Mouse (Mus musculus) neural tube, embryonic 13.5 days (tissue): ENCODE measurements around the gene Fam172a. TPM values are rescaled to one million over a fixed set of nuclear protein-coding genes. Genes with fewer than 3 reads are reported as not detected.
"Not testable (repeated sequence)": the region's sequence is repeated elsewhere in the genome, so short reads cannot be mapped to it uniquely, and the experiment has no call there.

ENCODE experiments used
- ATAC-seq: fragments of 200-750 bp; cut with Nextera tagmentation; 2 replicates; pipeline ENCODE4 v1.8.0; 2017; ENCODE audit warnings: low read depth, mild to moderate bottlenecking, moderate TSS enrichment, moderate library complexity
- H3K27ac ChIP-seq: fragments of 300-500 bp; sonication (generic); replicated peaks from 2 replicates; pipeline ENCODE4 v1.5.1; 2015; ENCODE audit warnings: moderate library complexity, mild to moderate bottlenecking, inconsistent platforms
- H3K27me3 ChIP-seq: fragments of 300-500 bp; sonication (generic); 2 replicates; pipeline ENCODE4 v1.6.1; 2015; ENCODE audit warnings: mild to moderate bottlenecking, inconsistent platforms
- H3K36me3 ChIP-seq: fragments of 300-500 bp; sonication (generic); 2 replicates; pipeline ENCODE4 v1.6.1; 2015; ENCODE audit warnings: mild to moderate bottlenecking, inconsistent platforms
- H3K4me1 ChIP-seq: fragments of 300-500 bp; sonication (generic); replicated peaks from 2 replicates; pipeline ENCODE4 v1.6.1; 2015; ENCODE audit warnings: inconsistent platforms
- H3K4me2 ChIP-seq: fragments of 300-500 bp; sonication (generic); 2 replicates; pipeline ENCODE4 v1.6.1; 2015; ENCODE audit warnings: inconsistent platforms, mild to moderate bottlenecking, moderate library complexity
- H3K4me3 ChIP-seq: fragments of 300-500 bp; sonication (generic); 2 replicates; pipeline ENCODE4 v1.5.1; 2015; ENCODE audit warnings: mild to moderate bottlenecking, inconsistent platforms
- H3K9ac ChIP-seq: fragments of 300-500 bp; sonication (generic); 2 replicates; pipeline ENCODE4 v1.6.1; 2015; ENCODE audit warnings: moderate library complexity, mild to moderate bottlenecking, inconsistent platforms
- H3K9me3 ChIP-seq: fragments of 300-500 bp; sonication (generic); 2 replicates; pipeline ENCODE4 v1.6.1; 2016; ENCODE audit warnings: inconsistent platforms
- WGBS: fragments of 180-500 bp; shearing (Covaris S2); methylation state at CpG from one replicate; pipeline ENCODE4 v1.1.7; 2015; 5-methylcytosine and 5-hydroxymethylcytosine counted together
- polyA plus RNA-seq: library from polyadenylated mRNA; unstranded; fragments of >200 nt; fragmentation: Nextera tagmentation; extraction: Ambion mirVana; gene quantifications from 2 replicates; pipeline ENCODE4 v1.2.1, GENCODE M21; 2015

Fam172a gene
- polyA plus RNA-seq = 35.3 and 47.7 TPM in 2 replicates

DNA sequence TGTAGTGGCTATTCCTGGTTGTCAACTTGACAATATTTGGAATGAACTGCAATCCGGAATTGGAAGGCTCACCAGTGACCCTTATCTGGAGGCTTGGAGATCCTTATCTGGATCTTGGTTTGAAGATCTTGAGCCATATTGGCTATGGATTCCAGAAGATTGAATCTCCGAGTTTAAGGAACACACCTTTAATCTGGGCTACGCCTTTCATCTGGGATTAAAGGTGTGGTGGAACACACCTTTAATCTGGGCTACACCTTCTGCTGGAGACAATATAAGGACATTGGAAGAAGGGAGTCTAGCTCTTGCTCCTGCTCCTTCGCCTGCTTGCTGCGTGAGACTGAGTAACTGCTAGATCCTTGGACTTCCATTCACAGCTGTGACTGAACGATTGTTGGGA is at the start of gene Fam172a:
TSS of gene Fam172a (plus strand) at position 301 of the 400 bp plus-strand sequence.
- not testable (repeated sequence) for H3K9me3 ChIP-seq, H3K4me2 ChIP-seq, H3K27ac ChIP-seq, H3K9ac ChIP-seq, H3K4me1 ChIP-seq, ATAC-seq, H3K36me3 ChIP-seq, H3K4me3 ChIP-seq, H3K27me3 ChIP-seq
- no CpG with 5 or more reads among the region's 6 CpGs for WGBS

DNA sequence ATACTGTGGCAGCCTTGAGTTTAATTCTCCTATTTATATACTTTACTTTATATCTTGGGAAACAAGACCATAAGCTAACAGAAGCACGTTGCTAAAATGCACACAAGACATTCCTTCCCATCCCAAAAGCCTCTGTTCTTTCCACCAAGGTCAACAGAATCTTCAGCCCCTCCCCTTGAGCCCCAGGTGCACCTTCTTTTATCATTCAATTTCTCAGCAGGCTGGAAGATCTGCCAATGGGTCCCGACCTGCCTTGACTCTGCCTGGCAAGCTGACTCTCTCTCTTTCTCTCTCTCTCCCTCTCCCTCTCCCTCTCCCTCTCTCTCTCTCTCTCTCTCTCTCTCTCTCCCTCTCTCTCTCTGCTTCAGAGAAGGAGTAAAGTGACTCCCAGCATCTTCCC is 13.2 kb upstream of the Fam172a start:
- no peak for ATAC-seq
- H3K36me3 ChIP-seq = no peaks in the 10 kb centered on the region
- WGBS = 25% methylated on average over 2 of the region's 2 CpGs
- no peak overlapping the region for H3K9ac ChIP-seq
- no peak overlapping the region for H3K4me2 ChIP-seq
- H3K27me3 ChIP-seq = no peaks in the 10 kb centered on the region
- H3K27ac ChIP-seq = no peak overlapping the region
- H3K4me1 ChIP-seq = no peaks in the 10 kb centered on the region
- no peak overlapping the region for H3K4me3 ChIP-seq
- H3K9me3 ChIP-seq = no peaks in the 10 kb centered on the region

GRCm38 (mm10) chr13:77708514-77709013 is 6.7 kb downstream of the Fam172a start:
- no peaks in the 10 kb centered on the region for H3K27me3 ChIP-seq
- H3K4me3 ChIP-seq = peak overlapping the region; percentile 95
- peak overlapping the region; percentile 88 for H3K9ac ChIP-seq
- peak overlapping the region; percentile 84 for H3K4me2 ChIP-seq
- peak; percentile 100 for ATAC-seq
- H3K9me3 ChIP-seq = no peaks in the 10 kb centered on the region
- H3K36me3 ChIP-seq = no peaks in the 10 kb centered on the region
- under 1% methylated on average over 35 of the region's 35 CpGs for WGBS
- peak overlapping the region; percentile 61; the same call in 1 of the 2 replicates for H3K27ac ChIP-seq
- H3K4me1 ChIP-seq = peaks cover 14% of the 10 kb centered on the region

DNA sequence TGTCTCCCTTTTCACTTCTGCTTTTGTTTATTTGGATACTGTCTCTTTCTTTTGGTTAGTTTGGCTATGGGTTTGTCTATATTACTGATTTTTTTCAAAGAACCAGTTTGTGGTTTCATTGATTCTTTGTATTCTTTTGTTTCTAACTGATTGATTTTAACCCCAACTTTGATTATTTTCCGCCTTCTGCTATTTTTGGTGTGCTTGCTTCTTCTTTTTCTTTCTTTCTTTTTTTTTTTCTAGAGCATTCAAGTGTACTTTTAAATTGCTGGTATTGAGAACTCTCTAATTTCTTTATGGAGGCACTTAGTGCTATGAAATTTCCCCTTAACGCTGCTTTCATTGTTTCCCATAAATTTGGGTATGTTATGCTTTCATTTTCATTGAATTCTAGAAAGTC is 15.7 kb downstream of the Fam172a start:
- Histone ChIP-seq H3K4me2 (no peak overlapping the region), H3K4me1 (no peaks in the 10 kb centered on the region), H3K9me3 (0 out of 2 replicates have a peak, but pooled peaks cover 3% of the 10 kb centered on the region), H3K27ac (no peak overlapping the region), H3K36me3 (no peaks in the 10 kb centered on the region), H3K27me3 (no peaks in the 10 kb centered on the region), H3K9ac (no peak overlapping the region), H3K4me3 (no peak overlapping the region)
- no peak for ATAC-seq
- 89% methylated on average over 2 of the region's 2 CpGs for WGBS

GRCm38 (mm10) chr13:77742822-77743221 is 41.0 kb downstream of the Fam172a start:
- Histone ChIP-seq H3K27me3 (no peaks in the 10 kb centered on the region), H3K36me3 (no peaks in the 10 kb centered on the region), H3K9me3 (no peaks in the 10 kb centered on the region), H3K4me2 (no peak overlapping the region), H3K4me1 (no peaks in the 10 kb centered on the region), H3K4me3 (no peak overlapping the region), H3K9ac (no peak overlapping the region), H3K27ac (no peak overlapping the region)
- no peak for ATAC-seq

- ATAC-seq = no peak
- H3K4me2 ChIP-seq = no peak overlapping the region
- no peak overlapping the region for H3K4me3 ChIP-seq
- WGBS = 82% methylated on average over 2 of the region's 2 CpGs
- no peaks in the 10 kb centered on the region for H3K4me1 ChIP-seq
- H3K27ac ChIP-seq = no peak overlapping the region
- peaks cover 7% of the 10 kb centered on the region; the same call in 1 of the 2 replicates for H3K9me3 ChIP-seq
- no peak overlapping the region for H3K9ac ChIP-seq
- H3K36me3 ChIP-seq = peaks cover 7% of the 10 kb centered on the region; the same call in 1 of the 2 replicates
- H3K27me3 ChIP-seq = no peaks in the 10 kb centered on the region
Observed at GRCm38 (mm10) chr13:77777606-77778005, 75.8 kb downstream of the Fam172a start.

DNA sequence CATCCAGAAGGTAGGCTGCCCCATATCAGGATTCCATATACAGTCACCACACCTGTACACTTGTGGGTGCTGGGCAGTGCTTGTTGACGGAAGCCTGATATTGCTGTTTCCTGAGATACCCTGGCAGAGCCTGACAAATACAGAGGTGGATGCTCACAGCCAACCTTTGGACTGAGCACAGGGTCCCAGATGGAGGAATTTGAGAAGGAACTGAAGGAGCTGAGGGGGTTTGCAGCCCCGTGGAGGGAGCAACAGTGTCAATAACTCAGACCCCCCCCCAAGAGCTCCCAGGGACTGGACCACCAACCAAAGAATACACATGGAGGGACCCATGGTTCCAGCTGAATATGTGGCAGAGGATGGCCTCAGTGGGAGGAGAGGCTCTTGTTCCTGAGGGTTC is 105.5 kb downstream of the Fam172a start:
- not testable (repeated sequence) for H3K9ac ChIP-seq, H3K36me3 ChIP-seq, H3K4me1 ChIP-seq, H3K27ac ChIP-seq, H3K4me3 ChIP-seq, H3K27me3 ChIP-seq, H3K4me2 ChIP-seq, ATAC-seq
- 93% methylated on average over 2 of the region's 2 CpGs for WGBS
- H3K9me3 ChIP-seq = peaks cover 12% of the 10 kb centered on the region; the same call in 1 of the 2 replicates

DNA sequence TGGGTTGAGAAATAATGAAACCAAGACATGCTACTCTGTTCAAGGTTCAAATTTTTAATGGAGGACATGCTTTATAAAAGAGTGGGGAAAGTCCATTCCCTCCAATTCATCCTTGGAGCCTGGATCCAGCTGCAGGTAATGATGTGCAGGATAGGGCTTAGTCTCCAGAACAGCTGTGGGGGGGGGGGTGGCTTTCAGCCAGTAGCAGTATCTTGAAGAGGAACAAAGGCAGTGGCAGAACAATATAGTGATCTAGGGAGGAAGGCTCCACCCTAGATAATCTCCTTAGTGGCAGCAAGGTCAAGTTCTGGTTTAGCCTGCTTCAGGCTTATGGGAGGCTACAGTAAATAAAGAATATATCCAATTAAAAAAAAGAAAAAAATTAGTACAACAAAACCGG is 108.6 kb downstream of the Fam172a start:
- Histone ChIP-seq H3K4me2 (no peak overlapping the region), H3K27me3 (no peaks in the 10 kb centered on the region), H3K9me3 (peaks cover 12% of the 10 kb centered on the region; the same call in 1 of the 2 replicates), H3K9ac (no peak overlapping the region), H3K4me1 (no peaks in the 10 kb centered on the region), H3K36me3 (no peaks in the 10 kb centered on the region; the same call in 1 of the 2 replicates), H3K4me3 (no peak overlapping the region), H3K27ac (no peak overlapping the region)
- 89% methylated on average over 1 of the region's 1 CpGs for WGBS
- ATAC-seq = no peak

DNA sequence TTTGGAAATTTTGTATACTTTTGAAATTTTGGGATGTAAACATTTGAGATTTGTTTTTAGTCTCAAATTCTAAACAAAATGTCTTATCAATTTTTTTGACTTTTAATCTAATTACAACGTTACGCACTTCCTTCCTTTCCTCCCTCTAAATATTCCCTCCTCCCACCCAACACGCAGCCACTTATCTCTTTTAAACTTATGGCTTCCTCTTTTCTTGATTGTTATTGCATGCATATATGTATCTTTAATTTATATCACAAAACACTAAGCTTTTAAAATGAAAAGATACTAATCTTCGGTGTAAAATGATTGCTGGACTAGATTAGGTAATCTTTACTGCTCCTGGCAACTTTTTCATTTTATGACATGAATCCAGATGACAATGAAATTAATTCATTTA is 124.3 kb downstream of the Fam172a start:
- Histone ChIP-seq H3K4me1 (no peaks in the 10 kb centered on the region), H3K27ac (no peak overlapping the region), H3K9me3 (no peaks in the 10 kb centered on the region), H3K36me3 (no peaks in the 10 kb centered on the region), H3K4me2 (no peak overlapping the region), H3K27me3 (no peaks in the 10 kb centered on the region), H3K9ac (no peak overlapping the region), H3K4me3 (no peak overlapping the region)
- WGBS = 96% methylated on average over 4 of the region's 4 CpGs
- ATAC-seq = no peak

- no peaks in the 10 kb centered on the region for H3K4me1 ChIP-seq
- no peak overlapping the region for H3K9ac ChIP-seq
- no peak overlapping the region for H3K27ac ChIP-seq
- H3K9me3 ChIP-seq = no peaks in the 10 kb centered on the region
- no peaks in the 10 kb centered on the region for H3K27me3 ChIP-seq
- H3K4me3 ChIP-seq = no peak overlapping the region
- no peak overlapping the region for H3K4me2 ChIP-seq
- 95% methylated on average over 2 of the region's 2 CpGs for WGBS
- H3K36me3 ChIP-seq = no peaks in the 10 kb centered on the region
- ATAC-seq = no peak
Observed at GRCm38 (mm10) chr13:77843017-77843654, 141.3 kb downstream of the Fam172a start.

DNA sequence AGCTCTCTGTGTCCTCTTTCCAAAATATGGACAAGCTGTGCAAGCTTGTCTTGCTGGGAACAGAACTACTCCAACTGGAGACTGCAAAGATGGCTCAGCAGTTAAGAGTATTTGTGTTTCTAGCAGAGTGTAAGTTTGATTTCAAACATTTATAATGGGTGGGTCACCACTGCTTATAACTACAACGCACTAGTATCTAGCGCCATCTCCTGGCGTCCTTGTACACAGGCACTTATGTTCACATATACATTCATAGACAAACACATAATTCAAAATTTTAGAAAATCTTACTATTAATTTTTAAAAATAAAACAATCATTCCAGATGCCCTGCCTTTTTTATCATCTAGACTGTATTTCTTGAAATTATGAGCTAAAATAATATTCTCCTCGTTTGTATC is 147.0 kb downstream of the Fam172a start:
- no peak overlapping the region for H3K9ac ChIP-seq
- no peaks in the 10 kb centered on the region for H3K36me3 ChIP-seq
- no peak overlapping the region for H3K27ac ChIP-seq
- no peaks in the 10 kb centered on the region for H3K4me1 ChIP-seq
- no peak for ATAC-seq
- no peak overlapping the region for H3K4me2 ChIP-seq
- 79% methylated on average over 4 of the region's 4 CpGs for WGBS
- H3K27me3 ChIP-seq = no peaks in the 10 kb centered on the region
- H3K9me3 ChIP-seq = no peaks in the 10 kb centered on the region; the same call in 1 of the 2 replicates
- no peak overlapping the region for H3K4me3 ChIP-seq

- no peaks in the 10 kb centered on the region for H3K4me1 ChIP-seq
- 87% methylated on average over 1 of the region's 1 CpGs for WGBS
- no peak overlapping the region for H3K4me3 ChIP-seq
- ATAC-seq = peak; percentile 53
- H3K36me3 ChIP-seq = no peaks in the 10 kb centered on the region
- no peaks in the 10 kb centered on the region for H3K9me3 ChIP-seq
- H3K27me3 ChIP-seq = no peaks in the 10 kb centered on the region
- H3K9ac ChIP-seq = no peak overlapping the region
- H3K4me2 ChIP-seq = no peak overlapping the region
- no peak overlapping the region for H3K27ac ChIP-seq
Observed at GRCm38 (mm10) chr13:77864804-77865203, 163.0 kb downstream of the Fam172a start.

GRCm38 (mm10) chr13:77868314-77868713 is 166.5 kb downstream of the Fam172a start:
- no peaks in the 10 kb centered on the region for H3K36me3 ChIP-seq
- no peak for ATAC-seq
- 38% methylated on average over 2 of the region's 2 CpGs for WGBS
- no peak overlapping the region for H3K9ac ChIP-seq
- H3K9me3 ChIP-seq = no peaks in the 10 kb centered on the region
- H3K4me3 ChIP-seq = no peak overlapping the region
- no peak overlapping the region for H3K4me2 ChIP-seq
- no peaks in the 10 kb centered on the region for H3K4me1 ChIP-seq
- H3K27me3 ChIP-seq = no peaks in the 10 kb centered on the region
- no peak overlapping the region for H3K27ac ChIP-seq
